Mouse (Mus musculus) hindbrain, embryonic 10.5 days (tissue): Measurements from ENCODE around the gene Fsd2. TPM values are rescaled to one million over a fixed set of nuclear protein-coding genes. Genes with fewer than 3 reads are reported as not detected.

Source experiments
- DNase-seq: peaks from one replicate; pipeline ENCODE4 v3.0.0-alpha.2; 2017; ENCODE audit warnings: low spot score
- H3K27ac ChIP-seq: fragments of 300-500 bp; sonication (generic); 2 replicates; pipeline ENCODE4 v1.5.1; 2016; ENCODE audit warnings: mild to moderate bottlenecking, moderate library complexity
- H3K27me3 ChIP-seq: fragments of 300-500 bp; sonication (generic); 2 replicates; pipeline ENCODE4 v1.6.1; 2016; ENCODE audit warnings: mild to moderate bottlenecking; ENCODE audit not compliant: poor library complexity, insufficient read depth, severe bottlenecking
- H3K36me3 ChIP-seq: fragments of 300-500 bp; sonication (generic); 2 replicates; pipeline ENCODE4 v1.6.1; 2016; ENCODE audit warnings: mild to moderate bottlenecking, moderate library complexity
- H3K4me1 ChIP-seq: fragments of 300-500 bp; sonication (generic); replicated peaks from 2 replicates; pipeline ENCODE4 v1.6.1; 2016; ENCODE audit warnings: mild to moderate bottlenecking
- H3K4me3 ChIP-seq: fragments of 300-500 bp; sonication (generic); 2 replicates; pipeline ENCODE4 v1.5.1; 2016; ENCODE audit warnings: mild to moderate bottlenecking, moderate library complexity
- H3K9me3 ChIP-seq: fragments of 300-500 bp; sonication (generic); 2 replicates; pipeline ENCODE4 v1.6.1; 2016; ENCODE audit warnings: mild to moderate bottlenecking, moderate library complexity
- WGBS: fragments of 180-500 bp; shearing (Covaris S2); methylation state at CpG from one replicate; pipeline ENCODE4 v1.1.7; 2016; 5-methylcytosine and 5-hydroxymethylcytosine counted together
- polyA plus RNA-seq: library from polyadenylated mRNA; unstranded; fragments of >200 nt; fragmentation: Nextera tagmentation; extraction: Ambion mirVana; gene quantifications from 2 replicates; pipeline ENCODE4 v1.2.1, GENCODE M21; 2016

Fsd2 gene
- polyA plus RNA-seq, 1 experiment from 2014 or later, result 0.54 TPM

DNA sequence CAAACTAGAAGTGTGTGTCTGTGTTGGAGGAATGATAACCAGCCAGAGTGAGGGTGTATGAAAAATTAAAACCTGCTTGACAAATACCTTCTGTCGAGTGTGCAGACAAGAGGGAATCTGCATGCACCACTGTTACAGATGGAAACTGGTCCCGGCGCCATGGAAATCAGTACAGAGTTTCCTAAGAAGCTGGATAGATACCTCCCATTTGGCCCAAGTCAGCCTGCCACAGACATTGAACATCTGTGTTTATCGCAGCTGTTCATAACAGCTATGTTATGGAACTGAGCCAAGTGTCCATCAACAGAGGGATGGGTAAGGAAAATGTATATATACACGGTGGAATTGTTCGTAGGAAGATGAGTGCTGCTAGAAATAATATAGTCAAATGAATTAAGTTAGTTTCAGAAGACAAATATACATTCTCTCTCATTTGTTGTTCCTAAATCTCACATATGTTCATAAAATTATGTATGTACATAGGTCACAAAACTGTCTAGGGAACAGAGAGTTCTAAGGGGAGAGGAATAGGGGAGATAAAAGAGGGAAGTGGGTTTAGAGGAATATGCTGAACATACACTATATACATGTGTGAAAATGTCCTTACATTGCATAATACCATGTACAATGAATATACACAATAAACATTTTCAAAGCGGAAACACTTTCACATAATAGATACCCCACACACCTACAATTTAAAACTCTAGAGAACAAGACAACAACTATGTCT lies 9.3 kb downstream of the Fsd2 start:
- Histone ChIP-seq H3K4me1 (peaks cover 5% of the 10 kb centered on the region; the same call in 1 of the 2 replicates), H3K9me3 (no peaks in the 10 kb centered on the region), H3K27me3 (no peaks in the 10 kb centered on the region), H3K4me3 (no peak overlapping the region), H3K36me3 (no peaks in the 10 kb centered on the region), H3K27ac (no peak overlapping the region)
- DNase-seq, result no peak
- WGBS, result 87% methylated on average over 7 of the region's 7 CpGs

DNA sequence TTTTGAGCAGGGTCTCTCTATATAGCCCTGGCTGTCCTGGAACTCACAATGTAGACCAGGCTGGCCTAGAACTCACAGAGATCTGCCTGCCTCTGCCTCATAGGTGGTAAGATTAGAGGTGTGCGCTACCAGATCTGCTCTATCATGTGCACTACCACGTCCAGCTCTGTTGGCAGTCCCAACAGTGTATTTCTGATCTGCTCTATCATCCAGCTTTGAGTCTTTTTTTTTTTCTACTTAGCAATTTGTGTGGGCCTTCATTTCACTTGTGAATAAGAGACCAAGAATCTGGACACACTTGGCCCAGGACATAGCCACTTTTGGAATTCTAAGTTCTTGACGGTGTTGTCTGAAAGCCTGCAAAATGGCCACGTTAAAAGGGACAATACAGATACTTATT lies 9.9 kb downstream of the Fsd2 start:
- Histone ChIP-seq H3K27ac (no peak overlapping the region), H3K4me3 (no peak overlapping the region), H3K36me3 (no peaks in the 10 kb centered on the region), H3K4me1 (peaks cover 5% of the 10 kb centered on the region; the same call in 1 of the 2 replicates), H3K27me3 (no peaks in the 10 kb centered on the region), H3K9me3 (no peaks in the 10 kb centered on the region)
- WGBS, result 91% methylated on average over 4 of the region's 4 CpGs
- DNase-seq, result no peak

DNA sequence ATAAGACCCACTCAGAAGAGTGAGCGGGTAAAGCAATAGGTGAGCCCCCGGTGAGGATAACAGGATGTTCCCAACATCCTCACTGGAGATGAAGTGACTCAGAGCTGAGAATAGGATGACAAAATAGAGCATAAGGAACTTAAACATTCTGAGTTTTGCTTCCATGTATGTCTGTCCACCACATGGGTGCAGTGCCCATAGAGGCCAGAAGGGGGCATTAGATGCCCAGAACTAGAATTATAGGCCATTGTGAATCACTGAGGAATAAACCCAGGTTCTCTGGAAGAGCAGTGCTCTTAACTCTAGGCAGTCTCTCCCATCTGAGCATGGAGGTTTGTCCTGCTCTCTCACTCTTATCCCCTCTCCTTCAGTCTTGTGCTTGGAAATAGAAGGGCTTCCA lies 12.4 kb downstream of the Fsd2 start:
- 85% methylated on average over 2 of the region's 2 CpGs for WGBS
- no peak overlapping the region for H3K4me3 ChIP-seq
- H3K4me1 ChIP-seq, result no peaks in the 10 kb centered on the region
- no peaks in the 10 kb centered on the region for H3K36me3 ChIP-seq
- no peaks in the 10 kb centered on the region for H3K9me3 ChIP-seq
- H3K27ac ChIP-seq, result no peak overlapping the region
- DNase-seq, result peak; percentile 49
- H3K27me3 ChIP-seq, result no peaks in the 10 kb centered on the region

DNA sequence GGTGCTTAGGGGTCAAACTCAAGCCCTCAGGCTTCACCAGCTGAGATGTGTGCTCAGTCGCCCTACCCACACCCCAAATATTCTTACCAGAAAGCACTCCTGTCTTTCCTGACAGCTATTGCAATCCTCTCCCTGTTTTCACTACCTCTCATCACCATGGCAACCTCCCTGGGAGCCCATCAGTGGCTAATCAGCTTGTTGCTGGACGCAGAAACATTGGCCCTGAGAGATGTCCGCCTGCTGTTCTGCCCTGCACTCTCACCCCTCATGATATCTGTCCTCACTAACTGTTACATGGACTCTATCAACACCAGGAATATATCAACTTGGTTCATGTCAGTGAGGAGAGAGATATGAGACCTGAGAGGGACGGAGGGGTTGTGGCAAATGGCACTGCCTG lies 13.2 kb downstream of the Fsd2 start:
- no peak for DNase-seq
- Histone ChIP-seq H3K27me3 (no peaks in the 10 kb centered on the region), H3K4me1 (peaks cover 3% of the 10 kb centered on the region), H3K36me3 (no peaks in the 10 kb centered on the region), H3K27ac (no peak overlapping the region), H3K4me3 (no peak overlapping the region), H3K9me3 (no peaks in the 10 kb centered on the region)
- WGBS, result 60% methylated on average over 4 of the region's 4 CpGs

DNA sequence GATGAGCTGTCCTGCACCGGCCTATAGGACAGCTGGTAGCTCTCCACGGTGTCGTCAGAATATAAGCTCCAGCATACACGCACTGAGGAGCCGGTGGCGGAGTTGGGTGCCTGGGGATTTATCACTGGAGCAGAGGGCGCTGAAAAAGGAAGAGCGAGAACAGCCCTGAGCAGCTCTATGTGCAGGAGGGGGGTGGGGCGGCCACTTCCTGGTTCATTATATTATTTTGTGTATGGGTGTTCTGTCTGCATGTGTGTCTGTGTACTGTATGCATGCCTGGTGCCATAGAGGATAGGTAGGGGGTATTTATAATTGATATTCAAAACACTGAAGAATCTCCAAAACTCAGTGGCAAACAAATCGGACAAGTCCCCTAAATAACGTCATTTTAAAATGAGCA lies 17.9 kb downstream of the Fsd2 start:
- no peaks in the 10 kb centered on the region for H3K36me3 ChIP-seq
- H3K9me3 ChIP-seq, result no peaks in the 10 kb centered on the region
- peaks cover 3% of the 10 kb centered on the region for H3K4me1 ChIP-seq
- no peak overlapping the region for H3K4me3 ChIP-seq
- WGBS, result 79% methylated on average over 11 of the region's 11 CpGs
- no peak overlapping the region for H3K27ac ChIP-seq
- DNase-seq, result no peak
- H3K27me3 ChIP-seq, result no peaks in the 10 kb centered on the region

DNA sequence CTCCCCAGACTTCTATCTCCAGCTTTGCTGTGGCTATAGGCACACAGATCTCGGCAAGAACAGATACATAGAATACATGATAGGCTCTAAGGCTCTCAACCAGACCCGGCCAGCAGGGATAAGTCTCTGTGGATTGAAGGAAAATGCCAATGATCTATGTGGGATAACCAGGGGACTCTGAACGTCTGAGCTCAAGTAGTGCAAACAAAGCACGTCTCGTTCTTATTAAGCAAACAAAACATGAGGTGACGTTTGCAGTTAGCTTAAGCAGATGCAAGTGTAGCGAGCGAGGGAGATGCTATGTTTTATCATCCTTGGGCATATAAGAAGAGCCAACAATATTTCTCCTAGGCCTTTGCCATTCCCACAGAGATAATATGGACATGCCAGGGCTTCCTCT lies 23.8 kb downstream of the Fsd2 start:
- H3K4me1 ChIP-seq, result peaks cover 14% of the 10 kb centered on the region
- DNase-seq, result no peak
- H3K27ac ChIP-seq, result no peak overlapping the region
- H3K36me3 ChIP-seq, result no peaks in the 10 kb centered on the region
- H3K9me3 ChIP-seq, result no peaks in the 10 kb centered on the region
- H3K27me3 ChIP-seq, result no peaks in the 10 kb centered on the region
- 86% methylated on average over 8 of the region's 8 CpGs for WGBS
- H3K4me3 ChIP-seq, result no peak overlapping the region

DNA sequence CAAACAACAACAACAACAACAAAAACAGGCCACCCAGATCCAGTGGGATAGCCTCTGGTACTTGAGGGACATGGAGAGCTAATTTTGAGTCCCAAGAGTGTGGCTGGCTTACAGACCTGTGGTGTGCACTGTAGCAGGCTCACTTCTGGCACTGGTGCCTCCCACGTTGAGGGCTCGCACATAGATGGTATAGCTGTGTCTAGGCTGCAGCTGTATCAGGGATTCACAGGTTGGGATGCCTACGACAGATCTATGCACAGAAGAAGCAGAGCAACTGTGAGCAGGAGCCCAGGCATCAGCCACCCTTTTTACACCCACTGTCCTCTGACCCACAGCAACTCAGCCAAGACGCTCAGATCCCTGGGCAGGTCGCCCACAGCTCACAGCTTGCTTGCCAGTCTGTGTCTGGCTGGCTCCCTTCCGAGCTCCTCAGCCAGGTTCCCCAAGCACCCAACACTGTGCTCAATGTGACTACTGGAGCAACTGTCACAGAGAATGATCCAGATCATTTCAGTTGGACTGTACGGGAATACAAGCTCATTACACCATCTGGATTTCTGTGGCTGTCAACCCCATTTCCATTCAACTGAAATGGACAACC lies 24.7 kb downstream of the Fsd2 start:
- peaks cover 14% of the 10 kb centered on the region for H3K4me1 ChIP-seq
- DNase-seq, result no peak
- 83% methylated on average over 7 of the region's 7 CpGs for WGBS

DNA sequence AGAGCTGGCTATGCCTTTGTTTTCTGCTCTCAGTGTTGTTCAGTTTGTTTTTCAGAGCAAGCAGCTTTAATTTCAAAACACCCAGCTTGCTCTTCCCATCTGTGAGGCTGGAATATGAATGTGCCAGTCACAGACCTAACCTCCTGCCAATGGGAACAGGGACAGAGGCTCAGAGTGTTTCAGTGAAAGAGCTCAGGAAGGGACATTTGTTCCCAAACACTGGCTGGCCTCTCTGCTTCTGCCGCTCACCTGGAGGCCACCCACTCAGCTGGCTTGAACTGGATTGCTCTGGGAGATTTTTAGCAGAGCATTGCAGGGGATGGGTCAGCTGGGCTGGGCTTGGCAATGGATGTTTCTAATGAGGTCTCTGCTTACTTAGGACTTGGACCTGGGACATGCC lies 25.7 kb downstream of the Fsd2 start:
- Histone ChIP-seq H3K4me3 (no peak overlapping the region), H3K4me1 (peaks cover 14% of the 10 kb centered on the region), H3K27me3 (no peaks in the 10 kb centered on the region), H3K27ac (no peak overlapping the region), H3K36me3 (no peaks in the 10 kb centered on the region), H3K9me3 (no peaks in the 10 kb centered on the region)
- WGBS, result 76% methylated on average over 1 of the region's 1 CpGs
- no peak for DNase-seq

More for the DNA sequence above, 24.7 kb downstream of the Fsd2 start:
- no peaks in the 10 kb centered on the region for H3K9me3 ChIP-seq
- H3K27me3 ChIP-seq, result no peaks in the 10 kb centered on the region
- no peak overlapping the region for H3K4me3 ChIP-seq
- no peak overlapping the region for H3K27ac ChIP-seq
- H3K36me3 ChIP-seq, result no peaks in the 10 kb centered on the region

DNA sequence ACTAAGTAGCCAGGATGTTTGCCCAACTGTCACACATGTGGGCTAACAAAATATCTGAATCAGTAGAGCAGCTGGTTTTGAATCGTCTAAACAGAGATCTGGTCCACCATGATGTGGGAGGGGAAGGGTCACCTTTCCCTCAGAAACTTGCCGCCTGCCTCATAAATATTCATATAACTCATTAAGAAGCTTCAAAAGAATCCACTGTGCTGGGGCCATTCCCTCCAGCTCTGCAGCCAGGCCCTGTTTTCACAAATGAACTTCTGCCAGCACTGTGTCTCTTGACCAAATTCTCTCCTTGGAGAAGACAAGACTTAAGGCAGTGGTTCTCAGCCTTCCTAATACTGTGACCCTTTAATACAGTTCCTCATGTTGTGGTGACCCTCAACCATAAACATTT lies 27.2 kb downstream of the Fsd2 start:
- H3K36me3 ChIP-seq, result peaks cover 14% of the 10 kb centered on the region
- H3K27ac ChIP-seq, result no peak overlapping the region
- DNase-seq, result no peak
- H3K4me1 ChIP-seq, result peaks cover 14% of the 10 kb centered on the region
- H3K4me3 ChIP-seq, result no peak overlapping the region
- H3K27me3 ChIP-seq, result no peaks in the 10 kb centered on the region
- no peaks in the 10 kb centered on the region for H3K9me3 ChIP-seq
- WGBS, result 9% methylated on average over 2 of the region's 2 CpGs

DNA sequence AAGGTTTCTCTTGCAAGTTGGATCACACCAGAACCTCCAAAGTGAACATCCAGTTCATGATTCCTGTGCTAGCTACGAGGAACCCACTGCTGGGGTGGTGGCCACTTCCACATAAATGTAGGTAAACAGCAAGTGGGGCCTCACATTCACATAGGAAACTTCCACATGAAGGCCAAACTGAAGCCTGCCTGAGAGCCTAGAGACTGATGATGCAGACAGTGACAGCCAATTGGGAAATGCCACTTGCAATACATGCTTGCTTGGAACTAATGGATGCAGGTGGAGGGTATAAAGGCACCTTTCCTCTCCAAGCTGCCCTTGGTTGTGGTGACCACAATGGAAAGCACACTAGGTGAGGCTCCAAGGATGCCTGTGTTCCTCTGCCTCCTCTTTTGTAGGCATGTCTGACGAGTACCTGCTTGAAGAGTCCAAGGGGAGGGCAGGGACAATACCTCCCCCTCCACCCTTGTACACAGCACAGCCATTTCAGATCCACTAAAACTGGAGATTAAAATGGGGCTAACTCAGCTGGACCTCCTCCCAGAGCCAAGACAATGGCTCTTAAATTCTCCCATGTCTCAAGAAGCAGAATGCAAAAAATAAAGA lies 28.6 kb downstream of the Fsd2 start:
- DNase-seq, result no peak
- no peak overlapping the region for H3K27ac ChIP-seq
- WGBS, result 76% methylated on average over 2 of the region's 2 CpGs

DNA sequence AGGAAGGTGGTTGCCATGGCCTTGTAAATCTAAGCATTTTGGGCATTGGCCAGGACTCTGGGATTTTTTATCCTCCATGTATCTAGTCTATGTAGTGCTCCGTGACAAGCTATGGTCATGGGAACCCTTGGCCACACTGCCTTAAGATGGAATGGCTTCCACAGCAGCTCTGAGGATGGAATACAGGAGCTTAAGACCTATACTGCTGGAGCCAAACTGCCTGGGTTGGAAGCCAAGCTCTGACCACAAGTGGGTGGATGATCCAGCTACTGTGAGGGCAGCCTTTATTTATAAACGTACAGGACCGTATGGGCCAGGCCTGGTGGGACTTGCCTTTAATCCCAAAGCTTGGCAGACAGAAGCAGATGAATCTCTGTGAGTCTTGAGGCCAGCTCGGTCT lies 30.3 kb downstream of the Fsd2 start:
- Histone ChIP-seq H3K27ac (no peak overlapping the region), H3K4me1 (peaks cover 14% of the 10 kb centered on the region), H3K9me3 (peaks cover 6% of the 10 kb centered on the region; the same call in 1 of the 2 replicates), H3K36me3 (peaks cover 45% of the 10 kb centered on the region), H3K4me3 (no peak overlapping the region), H3K27me3 (no peaks in the 10 kb centered on the region)
- no peak for DNase-seq
- 96% methylated on average over 4 of the region's 4 CpGs for WGBS

More for the DNA sequence above, 28.6 kb downstream of the Fsd2 start:
- Histone ChIP-seq H3K36me3 (peaks cover 28% of the 10 kb centered on the region), H3K9me3 (peaks cover 6% of the 10 kb centered on the region; the same call in 1 of the 2 replicates), H3K27me3 (no peaks in the 10 kb centered on the region), H3K4me1 (peaks cover 14% of the 10 kb centered on the region), H3K4me3 (no peak overlapping the region)

DNA sequence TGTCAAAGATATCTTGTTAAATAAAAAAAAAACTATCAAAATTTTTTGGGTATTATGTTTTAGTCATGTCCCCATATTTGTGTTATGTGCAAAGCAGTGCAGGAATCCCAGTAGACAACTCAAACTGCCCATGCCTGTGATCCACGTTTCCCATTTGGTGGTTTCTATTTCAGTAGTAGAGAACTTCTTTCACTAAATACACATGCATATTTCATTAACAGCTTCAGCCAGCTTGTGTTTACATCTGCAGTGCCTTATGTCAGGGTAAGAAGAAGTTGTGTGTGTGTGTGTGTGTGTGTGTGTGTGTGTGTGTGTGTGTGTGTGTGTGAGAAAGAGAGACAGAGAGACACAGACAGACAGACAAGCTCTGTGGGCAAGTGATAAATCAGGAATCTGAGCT lies 35.3 kb downstream of the Fsd2 start:
- H3K4me1 ChIP-seq, result no peaks in the 10 kb centered on the region
- H3K27ac ChIP-seq, result no peak overlapping the region
- no peak for DNase-seq
- H3K4me3 ChIP-seq, result no peak overlapping the region
- H3K36me3 ChIP-seq, result peaks cover 94% of the 10 kb centered on the region
- WGBS, result 95% methylated on average over 1 of the region's 1 CpGs
- no peaks in the 10 kb centered on the region for H3K27me3 ChIP-seq
- peaks cover 6% of the 10 kb centered on the region; the same call in 1 of the 2 replicates for H3K9me3 ChIP-seq

DNA sequence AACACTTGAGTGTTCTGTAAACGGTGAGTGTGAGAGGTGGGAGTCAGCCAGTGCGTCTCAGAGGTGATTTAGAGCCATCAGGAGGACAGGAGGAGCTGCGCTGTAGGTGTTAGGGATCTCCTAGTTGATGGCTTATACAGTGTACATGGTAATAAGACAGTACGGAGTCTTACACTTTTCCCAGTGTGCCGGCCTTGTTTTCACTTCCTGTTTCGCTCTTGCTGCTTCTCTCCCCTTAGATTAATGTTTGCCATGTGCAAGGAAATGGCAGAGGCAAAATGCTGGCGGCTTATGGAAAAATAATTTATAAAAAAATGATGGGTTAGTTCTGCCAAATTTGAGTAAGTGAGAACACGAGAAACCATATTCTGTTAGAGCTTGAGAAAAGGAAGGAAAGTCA lies 37.8 kb downstream of the Fsd2 start:
- H3K4me1 ChIP-seq, result peaks cover 11% of the 10 kb centered on the region
- H3K4me3 ChIP-seq, result no peak overlapping the region
- peaks cover 93% of the 10 kb centered on the region for H3K36me3 ChIP-seq
- H3K27me3 ChIP-seq, result no peaks in the 10 kb centered on the region
- H3K27ac ChIP-seq, result no peak overlapping the region
- 96% methylated on average over 8 of the region's 8 CpGs for WGBS
- DNase-seq, result no peak
- H3K9me3 ChIP-seq, result peaks cover 2% of the 10 kb centered on the region; the same call in 1 of the 2 replicates
